ENCODE assay signal across 32 mouse cellular contexts in the genomic region with DNA sequence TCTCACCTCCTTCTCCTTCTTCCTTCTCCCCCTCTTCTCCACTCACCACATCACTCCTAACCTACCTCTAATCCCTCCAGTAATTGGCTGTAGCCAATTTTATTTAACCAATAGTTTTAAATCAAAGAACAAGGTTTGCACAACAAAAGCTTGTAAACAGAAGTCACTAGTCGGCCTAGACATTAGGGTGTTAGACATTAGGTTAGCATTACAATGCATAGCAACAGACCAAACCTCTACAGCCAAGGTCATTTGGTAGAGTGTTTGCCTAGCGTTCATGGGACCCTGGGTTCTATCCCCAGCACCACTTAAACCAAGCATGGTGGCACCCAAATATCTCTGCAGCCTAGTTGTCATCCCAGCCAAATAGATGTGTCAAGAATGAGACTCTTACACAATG.
"Had no signal": no experiment of that assay in that cellular context is flagged by ENCODE, and none has a peak within 500 bp of the region (broad histone marks: within the 10 kb centered on the region; RNA-seq: fewer than 3 reads in every experiment).

No protein-coding gene starts in this region.

- H3K36me3 ChIP-seq: heart, embryonic 13.5 days; heart, embryonic 15.5 days; hindbrain, embryonic 10.5 days; hindbrain, embryonic 12.5 days; hindbrain, embryonic 13.5 days; hindbrain, embryonic 15.5 days; intestine, embryonic 15.5 days; kidney, embryonic 15.5 days had no signal

- H3K9ac ChIP-seq: heart, embryonic 13.5 days; heart, embryonic 15.5 days; hindbrain, embryonic 12.5 days; hindbrain, embryonic 13.5 days; hindbrain, embryonic 14.5 days; hindbrain, embryonic 15.5 days; intestine, embryonic 15.5 days; kidney, embryonic 15.5 days had no signal

- H3K4me3 ChIP-seq: heart, embryonic 13.5 days; heart, embryonic 15.5 days; hindbrain, embryonic 10.5 days; hindbrain, embryonic 12.5 days; hindbrain, embryonic 13.5 days; hindbrain, embryonic 15.5 days; intestine, embryonic 15.5 days; kidney, embryonic 15.5 days; layer of hippocampus, adult 2 months; left cerebral cortex, adult 2 months had no signal

- ATAC-seq: hindbrain, embryonic 16.5 days; hindbrain, postnatal 0 days; inflammation-experienced regulatory T-cells, adult 6 months; intestine, embryonic 15.5 days; intestine, embryonic 16.5 days; intestine, postnatal 0 days had no signal

- DNase-seq: heart, postnatal 10 days; heart, postnatal 14 days; heart, postnatal 36 days; heart, postnatal 4 days; kidney, adult 11 months; kidney, adult 18-20 months; kidney, adult 2 months; kidney, adult 8-10 months; kidney, adult 9 months; kidney, postnatal 14 days; kidney, postnatal 25 days; kidney, postnatal 36 days; kidney, postnatal 4 days; layer of hippocampus, adult 9-11 months; layer of hippocampus, postnatal 36 days had no signal

- H3K4me2 ChIP-seq: heart, embryonic 13.5 days; heart, embryonic 15.5 days; hindbrain, embryonic 12.5 days; hindbrain, embryonic 13.5 days; hindbrain, embryonic 14.5 days; hindbrain, embryonic 15.5 days; intestine, embryonic 15.5 days; kidney, embryonic 15.5 days had no signal

- H3K9me3 ChIP-seq: heart, embryonic 13.5 days; heart, embryonic 15.5 days; hindbrain, embryonic 10.5 days; hindbrain, embryonic 12.5 days; hindbrain, embryonic 13.5 days; hindbrain, embryonic 15.5 days; intestine, embryonic 15.5 days; kidney, embryonic 15.5 days had no signal

- H3K4me1 ChIP-seq: heart, embryonic 13.5 days; heart, embryonic 15.5 days; hindbrain, embryonic 10.5 days; hindbrain, embryonic 12.5 days; hindbrain, embryonic 13.5 days; hindbrain, embryonic 15.5 days; intestine, embryonic 15.5 days; kidney, embryonic 15.5 days had no signal

- H3K27ac ChIP-seq: heart, embryonic 13.5 days; heart, embryonic 15.5 days; hindbrain, embryonic 10.5 days; hindbrain, embryonic 12.5 days; hindbrain, embryonic 13.5 days; hindbrain, embryonic 14.5 days; hindbrain, embryonic 15.5 days; hindbrain, postnatal 0 days; intestine, embryonic 15.5 days; kidney, embryonic 15.5 days; kidney, postnatal 0 days; layer of hippocampus, adult 2 months; left cerebral cortex, adult 2 months had no signal
